Mouse (Mus musculus) embryonic facial prominence, embryonic 12.5 days (tissue): ENCODE data around the gene Ppa2. TPM values are rescaled to one million over a fixed set of nuclear protein-coding genes. Genes with fewer than 3 reads are reported as not detected.

Source experiments
- ATAC-seq: fragments of 200-750 bp; cut with Nextera tagmentation; 2 replicates; pipeline ENCODE4 v1.8.0; 2017; ENCODE audit not compliant: insufficient number of reproducible peaks, insufficient read depth, low FRiP score, low TSS enrichment
- H3K27ac ChIP-seq: fragments of 300-500 bp; sonication (generic); 2 replicates; pipeline ENCODE4 v1.5.1; 2016; ENCODE audit warnings: mild to moderate bottlenecking
- H3K27me3 ChIP-seq: fragments of 300-500 bp; sonication (generic); 2 replicates; pipeline ENCODE4 v1.6.1; 2016; ENCODE audit warnings: mild to moderate bottlenecking, moderate library complexity
- H3K36me3 ChIP-seq: fragments of 300-500 bp; sonication (generic); 2 replicates; pipeline ENCODE4 v1.6.1; 2016; ENCODE audit warnings: mild to moderate bottlenecking
- H3K4me1 ChIP-seq: fragments of 300-500 bp; sonication (generic); 2 replicates; pipeline ENCODE4 v1.6.1; 2016
- H3K4me2 ChIP-seq: fragments of 300-500 bp; sonication (generic); replicated peaks from 2 replicates; pipeline ENCODE4 v1.6.1; 2016; ENCODE audit warnings: mild to moderate bottlenecking, moderate library complexity
- H3K4me3 ChIP-seq: fragments of 300-500 bp; sonication (generic); 2 replicates; pipeline ENCODE4 v1.5.1; 2016; ENCODE audit warnings: mild to moderate bottlenecking
- H3K9ac ChIP-seq: fragments of 300-500 bp; sonication (generic); 2 replicates; pipeline ENCODE4 v1.6.1; 2016; ENCODE audit warnings: mild to moderate bottlenecking, moderate library complexity
- H3K9me3 ChIP-seq: fragments of 300-500 bp; sonication (generic); 2 replicates; pipeline ENCODE4 v1.6.1; 2016; ENCODE audit warnings: mild to moderate bottlenecking, moderate library complexity
- WGBS: fragments of 180-500 bp; shearing (Covaris S2); methylation state at CpG from one replicate; pipeline ENCODE4 v1.1.7; 2016; 5-methylcytosine and 5-hydroxymethylcytosine counted together
- polyA plus RNA-seq: library from polyadenylated mRNA; unstranded; fragments of >200 nt; fragmentation: Nextera tagmentation; extraction: Ambion mirVana; gene quantifications from 2 replicates; pipeline ENCODE4 v1.2.1, GENCODE M21; 2016

The Ppa2 gene
- polyA plus RNA-seq, 1 experiment from 2014 or later, result 88.8 TPM

DNA sequence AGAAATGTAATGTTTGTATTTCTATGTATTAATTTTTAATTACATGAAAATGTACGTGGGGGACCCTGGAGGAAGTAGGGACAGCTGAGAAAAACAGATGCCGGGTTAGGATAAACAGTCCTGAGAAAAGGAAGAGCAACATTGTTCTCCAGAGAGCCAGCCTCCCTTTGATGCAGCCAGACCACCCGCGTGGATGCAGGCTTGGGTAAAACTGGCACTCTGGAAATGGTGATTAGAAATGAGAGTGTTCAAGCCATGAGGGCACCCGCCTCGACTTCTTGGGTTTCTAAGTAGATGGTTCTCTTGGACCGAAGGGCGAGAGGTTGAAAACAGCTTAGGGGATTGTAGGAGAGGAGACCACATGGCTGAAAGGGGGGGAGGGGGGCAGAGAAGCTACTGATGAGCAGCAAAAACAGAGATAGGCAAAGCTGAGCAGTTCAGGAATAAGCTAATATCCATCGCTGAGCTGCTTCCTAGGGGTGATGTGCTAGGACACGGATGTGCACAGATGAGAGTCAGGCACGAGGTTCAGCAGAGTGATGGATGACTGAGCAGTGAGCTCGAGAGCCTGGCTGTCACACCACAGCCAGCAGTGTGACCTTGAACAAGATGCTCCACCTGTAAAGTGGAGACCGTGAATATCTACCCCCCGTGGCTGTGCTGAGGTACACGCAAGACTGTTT is 21.4 kb downstream of the Ppa2 start:
- no peak overlapping the region for H3K9ac ChIP-seq
- no peaks in the 10 kb centered on the region for H3K9me3 ChIP-seq
- peaks cover 12% of the 10 kb centered on the region; the same call in 1 of the 2 replicates for H3K36me3 ChIP-seq
- no peak overlapping the region for H3K27ac ChIP-seq
- ATAC-seq, result no peak
- H3K27me3 ChIP-seq, result no peaks in the 10 kb centered on the region
- WGBS, result 72% methylated on average over 15 of the region's 15 CpGs
- H3K4me3 ChIP-seq, result no peak overlapping the region
- no peak overlapping the region for H3K4me2 ChIP-seq
- H3K4me1 ChIP-seq, result no peaks in the 10 kb centered on the region

DNA sequence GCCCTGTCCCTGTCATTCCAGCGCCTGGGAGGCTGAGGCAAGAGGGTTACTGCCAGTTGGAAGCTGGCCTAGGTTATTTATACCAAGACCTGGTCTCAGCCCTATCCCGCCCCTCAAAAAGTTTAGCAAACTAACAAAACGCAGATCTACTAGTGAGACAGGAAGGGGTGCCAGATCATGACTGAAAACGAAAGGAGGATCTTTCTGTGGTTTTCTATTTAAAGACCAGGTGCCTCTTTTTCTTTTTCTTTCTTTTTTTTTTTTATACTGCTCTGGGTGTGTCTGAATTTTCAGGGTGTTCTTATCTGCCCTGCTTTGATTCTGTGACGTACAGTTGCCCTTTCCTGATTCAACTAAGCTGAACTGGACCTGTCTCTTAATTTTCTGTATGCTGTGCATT is 22.4 kb downstream of the Ppa2 start:
- no peak overlapping the region for H3K4me3 ChIP-seq
- H3K9ac ChIP-seq, result no peak overlapping the region
- H3K4me1 ChIP-seq, result no peaks in the 10 kb centered on the region
- no peaks in the 10 kb centered on the region for H3K9me3 ChIP-seq
- 86% methylated on average over 5 of the region's 5 CpGs for WGBS
- no peak overlapping the region for H3K27ac ChIP-seq
- no peak overlapping the region for H3K4me2 ChIP-seq
- ATAC-seq, result no peak
- peaks cover 9% of the 10 kb centered on the region; the same call in 1 of the 2 replicates for H3K36me3 ChIP-seq
- no peaks in the 10 kb centered on the region for H3K27me3 ChIP-seq

DNA sequence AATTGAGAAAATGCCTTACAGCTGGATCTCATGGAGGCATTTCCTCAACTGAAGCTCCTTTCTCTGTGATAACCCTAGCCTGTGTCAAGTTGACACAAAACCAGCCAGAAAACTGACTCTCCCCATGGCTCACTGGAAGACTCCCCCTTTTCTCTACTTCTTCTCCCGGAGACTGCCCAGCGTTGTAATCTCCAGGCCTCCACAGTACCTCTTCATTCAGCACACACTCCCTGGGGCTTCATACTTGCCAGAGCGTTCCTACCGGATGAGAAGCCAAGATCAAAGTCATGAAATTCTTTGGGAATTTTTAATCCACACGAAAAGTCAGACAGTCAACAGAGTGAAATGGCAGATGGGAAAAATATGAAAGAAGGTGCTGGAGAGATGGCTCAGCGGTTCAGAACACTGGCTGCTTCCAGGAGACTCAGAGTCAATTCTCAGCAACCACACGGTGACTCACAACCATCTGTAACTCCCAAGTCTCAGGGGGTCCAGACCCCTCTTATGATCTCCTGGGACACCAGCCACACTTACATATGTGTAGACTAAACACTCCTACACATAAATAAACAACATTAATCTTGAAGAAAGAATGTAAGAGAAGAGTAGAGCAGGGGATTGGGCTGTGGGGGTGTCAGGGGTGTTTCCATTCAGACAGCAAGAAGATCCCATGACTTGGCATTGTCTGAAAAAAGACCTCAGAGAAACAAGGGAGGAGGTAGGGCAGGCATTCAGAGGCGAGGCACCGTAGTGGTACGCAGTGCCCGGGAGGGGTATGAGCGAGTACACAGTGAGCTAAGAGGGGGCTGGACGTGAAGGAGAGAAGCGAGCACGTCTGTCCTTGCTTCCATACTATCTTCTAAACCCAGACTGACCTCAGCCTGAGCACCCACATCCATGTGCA is 23.6 kb downstream of the Ppa2 start:
- WGBS, result 70% methylated on average over 15 of the region's 15 CpGs
- Histone ChIP-seq H3K4me3 (no peak overlapping the region), H3K27ac (0 out of 2 replicates have a peak overlapping the region, but pooled peaks have one; percentile 5), H3K9me3 (no peaks in the 10 kb centered on the region), H3K27me3 (no peaks in the 10 kb centered on the region), H3K4me1 (no peaks in the 10 kb centered on the region), H3K9ac (no peak overlapping the region), H3K4me2 (no peak overlapping the region), H3K36me3 (peaks cover 7% of the 10 kb centered on the region; the same call in 1 of the 2 replicates)
- ATAC-seq, result no peak

DNA sequence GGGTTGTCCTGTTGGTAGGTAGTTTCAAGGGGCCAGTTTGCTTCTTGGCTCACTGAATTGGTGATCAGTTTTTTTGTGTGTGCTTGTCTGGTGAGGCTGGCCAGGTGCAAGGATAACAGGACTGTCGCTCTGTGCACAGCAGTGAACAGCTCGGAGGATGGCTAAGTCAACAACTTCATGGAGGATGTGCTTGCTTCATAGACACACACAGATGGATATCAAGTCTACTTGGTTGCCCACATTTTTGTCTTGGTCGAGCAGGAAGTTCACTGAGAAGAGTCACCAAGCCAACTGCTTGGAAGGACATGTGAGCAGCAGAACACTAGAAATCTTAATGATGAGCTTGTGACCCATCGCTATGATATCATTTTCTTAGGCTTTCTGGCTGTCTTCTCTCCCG is 24.8 kb downstream of the Ppa2 start:
- ATAC-seq, result no peak
- Histone ChIP-seq H3K4me3 (no peak overlapping the region), H3K9ac (no peak overlapping the region), H3K4me1 (peaks cover 11% of the 10 kb centered on the region; the same call in 1 of the 2 replicates), H3K9me3 (no peaks in the 10 kb centered on the region), H3K36me3 (peaks cover 7% of the 10 kb centered on the region; the same call in 1 of the 2 replicates), H3K4me2 (no peak overlapping the region), H3K27me3 (no peaks in the 10 kb centered on the region), H3K27ac (no peak overlapping the region)
- WGBS, result 85% methylated on average over 5 of the region's 5 CpGs

DNA sequence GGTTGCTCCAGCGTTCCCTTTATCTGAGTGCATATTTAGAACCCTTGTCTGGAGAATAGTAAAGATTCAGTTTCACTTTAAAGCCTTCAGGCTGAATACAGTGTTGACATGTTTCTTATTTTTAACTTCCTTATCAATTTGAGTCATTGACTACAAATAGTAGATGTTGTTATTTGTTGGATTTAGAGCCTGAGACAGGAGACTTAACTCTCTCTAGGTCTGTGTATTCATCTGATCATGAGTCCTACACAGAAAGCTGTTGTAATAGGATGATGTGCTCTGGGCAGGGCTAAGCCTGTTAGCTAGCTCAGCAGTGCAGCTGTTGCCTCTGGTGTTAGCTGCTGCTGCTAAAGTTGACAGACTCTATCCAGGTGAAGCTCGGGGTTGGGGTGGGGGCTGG is 25.3 kb downstream of the Ppa2 start:
- WGBS, result 70% methylated on average over 2 of the region's 2 CpGs
- Histone ChIP-seq H3K27me3 (no peaks in the 10 kb centered on the region), H3K9ac (no peak overlapping the region), H3K4me2 (no peak overlapping the region), H3K4me1 (peaks cover 15% of the 10 kb centered on the region; the same call in 1 of the 2 replicates), H3K4me3 (no peak overlapping the region), H3K36me3 (peaks cover 9% of the 10 kb centered on the region; the same call in 1 of the 2 replicates), H3K27ac (no peak overlapping the region), H3K9me3 (no peaks in the 10 kb centered on the region)
- ATAC-seq, result peak; percentile 54; the same call in 1 of the 2 replicates

DNA sequence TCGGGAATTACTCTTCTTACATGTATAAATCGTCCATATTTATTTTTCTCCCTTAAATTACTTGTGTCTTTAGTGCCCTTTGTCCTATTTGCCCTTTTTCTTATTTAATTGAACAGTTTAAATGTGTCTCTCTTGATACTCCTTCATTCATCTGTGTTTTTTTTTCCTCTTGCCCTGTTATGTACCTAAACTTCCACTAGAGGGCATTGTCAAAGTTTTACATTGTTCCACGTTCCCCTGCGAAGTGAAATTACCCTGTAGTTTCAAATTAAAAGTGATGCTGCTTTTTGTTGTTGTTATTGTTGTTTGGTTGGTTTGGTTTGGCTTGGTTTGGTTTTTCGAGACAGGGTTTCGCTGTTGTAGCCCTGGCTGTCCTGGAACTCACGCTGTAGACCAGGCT is 26.5 kb downstream of the Ppa2 start:
- ATAC-seq, result no peak
- Histone ChIP-seq H3K4me3 (no peak overlapping the region), H3K36me3 (peaks cover 15% of the 10 kb centered on the region; the same call in 1 of the 2 replicates), H3K27ac (no peak overlapping the region), H3K4me2 (no peak overlapping the region), H3K27me3 (no peaks in the 10 kb centered on the region), H3K9me3 (no peaks in the 10 kb centered on the region), H3K9ac (no peak overlapping the region), H3K4me1 (peaks cover 15% of the 10 kb centered on the region; the same call in 1 of the 2 replicates)
- WGBS, result 77% methylated on average over 7 of the region's 7 CpGs

DNA sequence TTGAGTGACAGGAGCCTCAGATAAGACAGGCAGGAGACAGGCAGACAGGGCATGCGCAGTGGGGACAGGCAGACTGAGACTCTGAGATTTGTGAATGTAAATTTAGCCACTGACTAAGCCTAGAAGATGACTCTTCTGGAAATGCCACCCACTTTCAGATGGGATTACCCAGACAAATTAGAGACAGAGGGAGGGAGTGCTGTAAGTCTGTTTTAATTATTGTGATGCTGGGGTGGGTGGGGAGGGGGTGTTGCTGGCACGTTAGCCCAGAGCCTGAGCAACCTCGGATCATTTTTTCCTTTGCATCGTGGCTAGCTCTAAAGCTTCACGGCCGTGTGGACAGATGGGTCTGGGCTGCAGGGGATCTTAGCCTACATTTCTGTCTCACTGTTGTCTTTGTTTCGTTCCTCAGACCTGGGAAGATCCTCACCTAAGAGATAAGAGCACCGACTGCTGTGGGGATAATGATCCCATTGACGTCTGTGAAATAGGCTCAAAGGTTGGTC is 29.0 kb downstream of the Ppa2 start:
- no peak for ATAC-seq

DNA sequence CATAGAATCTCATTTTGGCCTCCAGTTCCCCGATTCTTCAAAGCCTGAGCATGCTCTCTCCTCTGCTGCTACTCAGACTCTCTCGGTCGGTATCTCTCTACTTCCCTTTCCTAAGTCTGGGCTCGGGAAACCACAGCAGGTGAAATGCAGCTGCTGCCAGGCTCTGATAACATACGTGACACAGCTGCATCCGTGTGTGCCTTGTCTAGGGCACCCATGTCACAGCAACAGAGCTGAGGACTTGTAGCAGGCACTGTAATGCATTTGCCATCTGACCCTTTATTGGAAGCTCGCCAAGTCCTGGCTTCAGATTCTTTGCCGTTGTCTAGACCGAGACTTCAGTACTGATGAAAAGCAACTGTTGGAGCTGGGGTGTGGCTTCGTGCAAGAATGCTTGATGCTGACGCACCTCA is 29.5 kb downstream of the Ppa2 start:
- H3K4me2 ChIP-seq, result no peak overlapping the region
- whole genome bisulfite sequencing, result 47% methylated on average over 11 of the region's 11 CpGs
- no peaks in the 10 kb centered on the region for H3K9me3 ChIP-seq
- H3K9ac ChIP-seq, result no peak overlapping the region
- H3K4me3 ChIP-seq, result no peak overlapping the region
- H3K36me3 ChIP-seq, result peaks cover 11% of the 10 kb centered on the region; the same call in 1 of the 2 replicates
- no peaks in the 10 kb centered on the region for H3K27me3 ChIP-seq
- 0 out of 2 replicates have a peak overlapping the region, but pooled peaks have one; percentile 19 for H3K27ac ChIP-seq
- peaks cover 15% of the 10 kb centered on the region; the same call in 1 of the 2 replicates for H3K4me1 ChIP-seq
- peak; percentile 80 for ATAC-seq

More for the DNA sequence above, 29.0 kb downstream of the Ppa2 start:
- H3K9me3 ChIP-seq, result no peaks in the 10 kb centered on the region
- H3K4me2 ChIP-seq, result no peak overlapping the region
- H3K9ac ChIP-seq, result no peak overlapping the region
- H3K36me3 ChIP-seq, result peaks cover 12% of the 10 kb centered on the region; the same call in 1 of the 2 replicates
- peaks cover 15% of the 10 kb centered on the region; the same call in 1 of the 2 replicates for H3K4me1 ChIP-seq
- H3K4me3 ChIP-seq, result no peak overlapping the region
- WGBS, result 50% methylated on average over 9 of the region's 9 CpGs
- no peaks in the 10 kb centered on the region for H3K27me3 ChIP-seq
- H3K27ac ChIP-seq, result 0 out of 2 replicates have a peak overlapping the region, but pooled peaks have one; percentile 19

DNA sequence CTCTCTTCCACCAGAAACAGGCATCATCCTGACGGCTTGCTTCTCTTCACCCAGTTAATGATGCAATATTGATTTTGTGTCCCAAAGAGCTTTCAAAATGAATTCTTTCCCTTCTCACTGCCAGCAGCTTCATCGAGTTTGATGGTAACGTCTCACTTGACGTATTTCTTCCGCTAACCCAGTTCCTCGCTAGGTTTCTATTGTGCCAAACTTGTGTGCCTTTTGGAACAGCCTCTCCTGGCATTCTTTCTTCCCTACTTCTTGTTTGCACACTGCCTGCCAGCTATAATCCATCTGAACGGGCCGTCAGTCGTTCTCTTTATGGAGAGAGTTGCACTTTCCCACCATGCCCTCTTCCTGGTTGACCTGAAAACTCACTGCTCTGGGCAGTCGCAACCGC is 31.2 kb downstream of the Ppa2 start:
- H3K4me2 ChIP-seq, result no peak overlapping the region
- H3K27me3 ChIP-seq, result no peaks in the 10 kb centered on the region
- H3K9me3 ChIP-seq, result no peaks in the 10 kb centered on the region

DNA sequence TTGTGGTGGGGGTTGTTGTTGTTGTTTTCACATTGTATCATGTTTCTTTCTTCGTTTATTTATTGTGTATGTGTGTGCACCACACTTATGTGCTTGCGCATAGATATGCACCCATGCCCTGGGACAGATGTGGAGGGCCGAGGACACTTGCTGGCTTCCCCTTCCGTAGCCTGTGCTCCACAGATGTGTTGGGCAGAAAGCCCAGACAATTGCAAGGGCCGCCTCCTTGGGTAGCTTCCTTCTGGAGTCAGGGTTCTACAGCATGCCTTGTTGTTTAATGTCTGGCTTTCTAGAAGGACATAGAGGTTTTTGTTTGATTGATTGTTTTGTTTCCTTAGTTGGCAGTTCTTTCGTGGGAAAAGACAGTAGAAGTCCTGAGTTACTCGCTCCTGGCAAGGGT is 37.6 kb downstream of the Ppa2 start:
- H3K9me3 ChIP-seq, result no peaks in the 10 kb centered on the region
- H3K9ac ChIP-seq, result no peak overlapping the region
- no peaks in the 10 kb centered on the region for H3K27me3 ChIP-seq
- 92% methylated on average over 7 of the region's 7 CpGs for WGBS
- H3K27ac ChIP-seq, result no peak overlapping the region
- no peak for ATAC-seq
- H3K4me1 ChIP-seq, result no peaks in the 10 kb centered on the region
- H3K4me3 ChIP-seq, result no peak overlapping the region
- no peak overlapping the region for H3K4me2 ChIP-seq
- H3K36me3 ChIP-seq, result peaks cover 9% of the 10 kb centered on the region; the same call in 1 of the 2 replicates

More for the DNA sequence above, 31.2 kb downstream of the Ppa2 start:
- Histone ChIP-seq H3K9ac (no peak overlapping the region), H3K4me1 (peaks cover 15% of the 10 kb centered on the region; the same call in 1 of the 2 replicates), H3K27ac (no peak overlapping the region), H3K36me3 (peaks cover 9% of the 10 kb centered on the region; the same call in 1 of the 2 replicates), H3K4me3 (no peak overlapping the region)
- WGBS, result 91% methylated on average over 11 of the region's 11 CpGs
- no peak for ATAC-seq

DNA sequence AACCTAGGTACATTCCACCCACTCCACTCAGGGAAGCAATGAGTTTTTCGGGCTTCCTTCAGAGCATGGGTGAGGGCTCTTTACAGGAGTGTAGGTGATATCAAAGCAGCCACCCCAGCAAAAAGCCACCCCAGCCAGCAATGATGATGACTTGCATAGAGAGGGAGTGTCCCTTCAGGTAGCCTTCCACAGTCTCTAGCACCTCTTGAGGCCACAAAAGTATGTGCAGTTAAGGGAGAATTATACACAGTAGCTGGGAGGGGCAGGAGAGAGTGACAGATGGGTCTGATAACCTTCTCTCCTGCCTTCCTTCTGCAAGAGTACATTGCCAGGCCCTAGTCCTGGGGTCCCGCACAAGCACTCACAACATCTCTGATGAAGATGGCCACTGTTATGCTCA is 38.9 kb downstream of the Ppa2 start:
- Histone ChIP-seq H3K36me3 (peaks cover 9% of the 10 kb centered on the region; the same call in 1 of the 2 replicates), H3K9me3 (no peaks in the 10 kb centered on the region), H3K4me1 (no peaks in the 10 kb centered on the region), H3K27me3 (no peaks in the 10 kb centered on the region), H3K9ac (no peak overlapping the region), H3K27ac (no peak overlapping the region), H3K4me2 (no peak overlapping the region), H3K4me3 (no peak overlapping the region)
- no peak for ATAC-seq
- 97% methylated on average over 2 of the region's 2 CpGs for WGBS
